Mouse (Mus musculus): ENCODE measurements around the gene Fbln7.

DNA sequence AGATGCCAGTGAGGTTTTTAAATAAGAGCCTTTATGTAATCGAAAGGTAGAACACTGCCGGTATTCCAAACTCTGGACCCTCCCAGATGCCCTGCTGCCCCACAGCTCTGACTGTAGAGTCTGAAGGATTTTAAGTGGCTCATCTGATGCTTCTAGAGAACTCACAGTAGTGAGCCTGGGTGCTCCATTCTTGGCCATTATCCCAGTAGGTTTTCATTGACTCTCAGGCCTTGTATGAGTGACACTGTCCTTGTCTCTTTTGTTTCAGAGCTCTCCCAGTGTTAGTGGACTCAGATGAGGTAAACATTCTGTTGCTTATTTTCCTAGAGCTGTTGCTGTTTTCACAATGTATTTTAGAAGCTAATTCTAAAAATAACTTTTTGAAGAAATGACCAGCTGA is 12.7 kb upstream of the Fbln7 start:
- no peak for TF ChIP-seq CTCF (IDR thresholded peaks at IDR 0.05; ENCODE audit: extremely low read depth, insufficient read length, insufficient replicate concordance, low read depth, low read length)
- no peak for TF ChIP-seq POLR2A (IDR thresholded peaks at IDR 0.05; ENCODE audit: low read depth, low read length)
